Mouse (Mus musculus) lung, postnatal 36 days (tissue): Measurements from ENCODE around the gene Tceal8.
"Not testable (repeated sequence)": the region's sequence is repeated elsewhere in the genome, so short reads cannot be mapped to it uniquely, and the experiment has no call there.

ENCODE experiments used
- DNase-seq: peaks from one replicate; pipeline ENCODE4 v3.0.0; 2022; ENCODE audit warnings: mixed read lengths

The Tceal8 gene

GRCm38 (mm10) chrX:136172118-136172551 lies at the start of gene Tceal8:
Gene Tceal8, minus strand, starts transcription at chrX:136172342.
- DNase-seq, result peak; percentile 92

GRCm38 (mm10) chrX:136216303-136216702 lies 44.2 kb upstream of the Tceal8 start:
- DNase-seq, result no peak

- DNase-seq, result not testable (repeated sequence)
These were observed 42.9 kb upstream of the Tceal8 start, which contains the start of the genes Tceal7 and Bex1 for GRCm38 (mm10) chrX:136214729-136215677. Gene Tceal7, plus strand, starts transcription at chrX:136214779. Gene Bex1, minus strand, starts transcription at chrX:136215513.

GRCm38 (mm10) chrX:136213396-136213795 lies 41.3 kb upstream of the Tceal8 start:
- DNase-seq, result no peak

- DNase-seq, result no peak
These were observed 32.3 kb upstream of the Tceal8 start for GRCm38 (mm10) chrX:136204406-136204805.

GRCm38 (mm10) chrX:136203664-136204066 lies 31.5 kb upstream of the Tceal8 start, which contains the start of gene Tceal5:
Gene Tceal5, minus strand, starts transcription at chrX:136203876.
- peak; percentile 12 for DNase-seq

- no peak for DNase-seq
These were observed 31.1 kb upstream of the Tceal8 start for GRCm38 (mm10) chrX:136203257-136203656.

- peak; percentile 69 for DNase-seq
These were observed 24.7 kb upstream of the Tceal8 start for GRCm38 (mm10) chrX:136196873-136197272.

- DNase-seq, result no peak
These were observed 23.2 kb upstream of the Tceal8 start for GRCm38 (mm10) chrX:136195193-136195944.

GRCm38 (mm10) chrX:136183107-136183506 lies 11.0 kb upstream of the Tceal8 start:
- DNase-seq, result no peak

- no peak for DNase-seq
These were observed 8.9 kb upstream of the Tceal8 start for GRCm38 (mm10) chrX:136180897-136181553.

- DNase-seq, result peak; percentile 0
These were observed 644 bp upstream of the Tceal8 start for GRCm38 (mm10) chrX:136172786-136173185.

GRCm38 (mm10) chrX:136171189-136172117 lies 689 bp downstream of the Tceal8 start:
- DNase-seq, result peak; percentile 69

GRCm38 (mm10) chrX:136170625-136171024 lies 1.5 kb downstream of the Tceal8 start:
- DNase-seq, result no peak

- peak; percentile 3 for DNase-seq
These were observed 27.9 kb downstream of the Tceal8 start for GRCm38 (mm10) chrX:136144195-136144594.

- no peak for DNase-seq
These were observed 28.4 kb downstream of the Tceal8 start for GRCm38 (mm10) chrX:136143711-136144110.

GRCm38 (mm10) chrX:136141385-136141784 lies 30.8 kb downstream of the Tceal8 start:
- DNase-seq, result no peak

- not testable (repeated sequence) for DNase-seq
These were observed 32.5 kb downstream of the Tceal8 start for GRCm38 (mm10) chrX:136139640-136140004.

- not testable (repeated sequence) for DNase-seq
These were observed 33.1 kb downstream of the Tceal8 start, which contains the start of gene Bex4 for GRCm38 (mm10) chrX:136138827-136139639. Gene Bex4, plus strand, starts transcription at chrX:136138996.

- DNase-seq, result no peak
These were observed 36.6 kb downstream of the Tceal8 start for GRCm38 (mm10) chrX:136135559-136135958.

GRCm38 (mm10) chrX:136127744-136128064 lies 44.4 kb downstream of the Tceal8 start:
- DNase-seq, result peak; percentile 53
